Mouse (Mus musculus): ENCODE measurements around the gene Stard9. TPM values are rescaled to one million over a fixed set of nuclear protein-coding genes. Genes with fewer than 3 reads are reported as not detected.
A peak's percentile ranks its signal among the peaks of the same experiment; 100 is the strongest.

Stard9 gene
- polyA plus RNA-seq, 1 experiment from 2014 or later = 4.2 TPM

- WGBS = 73% methylated on average over 4 of the region's 4 CpGs
- no peak for DNase-seq (ENCODE audit: low spot score)
- Histone ChIP-seq H3K4me2 (ENCODE audit: low read depth) (no peak overlapping the region), H3K4me1 (ENCODE audit: control insufficient read depth, insufficient read depth, low read length) (peaks cover 2% of the 10 kb centered on the region; the same call in 1 of the 2 replicates), H3K27ac (ENCODE audit: low read depth, low read length) (no peak overlapping the region), H3K4me3 (ENCODE audit: low read depth, low read length) (no peak overlapping the region), H3K9me3 (ENCODE audit: control insufficient read depth, low read length) (no peaks in the 10 kb centered on the region), H3K9ac (ENCODE audit: low read length) (no peak overlapping the region), H3K36me3 (ENCODE audit: control insufficient read depth, insufficient read depth, low read length) (peaks cover 22% of the 10 kb centered on the region), H3K27me3 (ENCODE audit: control insufficient read depth, insufficient read depth, low read length) (no peaks in the 10 kb centered on the region)
- no peak for ATAC-seq (ENCODE audit: insufficient read depth, low FRiP score, low TSS enrichment)
These were observed 94.7 kb downstream of the Stard9 start for GRCm38 (mm10) chr2:120723621-120724020.

GRCm38 (mm10) chr2:120724176-120724575, 95.3 kb downstream of the Stard9 start:
- no peak for ATAC-seq (ENCODE audit: insufficient read depth, low FRiP score, low TSS enrichment)
- Histone ChIP-seq H3K4me2 (ENCODE audit: low read depth) (no peak overlapping the region), H3K9me3 (ENCODE audit: control insufficient read depth, low read length) (no peaks in the 10 kb centered on the region), H3K4me1 (ENCODE audit: control insufficient read depth, insufficient read depth, low read length) (peaks cover 5% of the 10 kb centered on the region), H3K4me3 (ENCODE audit: low read depth, low read length) (no peak overlapping the region), H3K27ac (ENCODE audit: low read depth, low read length) (no peak overlapping the region), H3K27me3 (ENCODE audit: control insufficient read depth, insufficient read depth, low read length) (no peaks in the 10 kb centered on the region), H3K36me3 (ENCODE audit: control insufficient read depth, insufficient read depth, low read length) (peaks cover 22% of the 10 kb centered on the region), H3K9ac (ENCODE audit: low read length) (no peak overlapping the region)
- DNase-seq (ENCODE audit: low spot score) = no peak
- 85% methylated on average over 6 of the region's 6 CpGs for WGBS

DNA sequence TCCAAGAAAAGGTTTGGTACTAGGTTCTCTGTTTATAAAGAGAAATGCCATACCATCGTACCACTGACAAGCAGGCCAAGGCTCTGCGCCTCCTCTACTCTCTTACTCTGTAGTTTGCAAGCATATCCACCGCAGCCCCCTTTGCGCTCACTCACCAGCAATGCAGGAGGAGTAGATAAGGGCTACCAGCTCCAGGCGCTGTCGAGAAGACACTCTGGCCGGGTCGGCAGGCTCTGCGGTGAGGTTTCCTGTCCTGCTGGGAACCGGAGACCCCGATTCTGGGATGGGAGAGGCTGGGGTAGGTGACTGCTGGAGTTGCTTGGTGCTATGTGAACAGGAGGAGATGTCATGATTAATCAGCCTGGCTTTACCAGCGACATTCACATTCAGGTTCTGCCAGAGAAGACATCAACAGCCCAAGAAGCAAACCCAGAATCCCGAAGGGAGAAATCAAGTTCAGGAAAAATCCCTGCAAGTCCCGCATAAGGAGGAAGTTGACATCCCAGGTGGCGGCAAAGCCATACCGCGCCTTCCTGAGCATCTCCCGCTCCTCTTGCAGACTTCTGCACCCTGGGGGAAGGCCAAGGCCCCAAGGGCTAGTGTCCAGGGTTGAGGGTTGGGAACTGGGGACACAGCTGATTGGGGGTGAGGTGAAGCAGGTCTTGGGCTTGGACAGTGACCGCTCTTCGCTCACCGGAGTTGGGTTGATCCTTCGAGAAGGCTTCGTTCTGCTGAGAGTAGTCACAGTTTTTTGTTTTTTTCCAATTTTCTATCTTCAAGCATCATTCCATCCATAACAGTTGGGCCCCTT, 101.1 kb downstream of the Stard9 start:
- WGBS = 9% methylated on average over 23 of the region's 23 CpGs
- Histone ChIP-seq H3K27ac (ENCODE audit: low read depth, low read length) (no peak overlapping the region; the same call in 1 of the 2 replicates), H3K4me3 (ENCODE audit: low read depth, low read length) (peak overlapping the region; percentile 98), H3K27me3 (ENCODE audit: control insufficient read depth, insufficient read depth, low read length) (no peaks in the 10 kb centered on the region), H3K9me3 (ENCODE audit: control insufficient read depth, low read length) (no peaks in the 10 kb centered on the region), H3K4me1 (ENCODE audit: control insufficient read depth, insufficient read depth, low read length) (peaks cover 20% of the 10 kb centered on the region), H3K4me2 (ENCODE audit: low read depth) (peak overlapping the region; percentile 98), H3K9ac (ENCODE audit: low read length) (peak overlapping the region; percentile 91), H3K36me3 (ENCODE audit: control insufficient read depth, insufficient read depth, low read length) (peaks cover 13% of the 10 kb centered on the region)
- DNase-seq (ENCODE audit: low spot score) (peak; percentile 24), ATAC-seq (ENCODE audit: insufficient read depth, low FRiP score, low TSS enrichment) (no peak)

- Histone ChIP-seq H3K9ac (ENCODE audit: low read length) (peak overlapping the region; percentile 91), H3K27me3 (ENCODE audit: control insufficient read depth, insufficient read depth, low read length) (no peaks in the 10 kb centered on the region), H3K36me3 (ENCODE audit: control insufficient read depth, insufficient read depth, low read length) (peaks cover 10% of the 10 kb centered on the region), H3K27ac (ENCODE audit: low read depth, low read length) (peak overlapping the region; percentile 78), H3K4me2 (ENCODE audit: low read depth) (peak overlapping the region; percentile 98), H3K4me1 (ENCODE audit: control insufficient read depth, insufficient read depth, low read length) (peaks cover 20% of the 10 kb centered on the region), H3K9me3 (ENCODE audit: control insufficient read depth, low read length) (no peaks in the 10 kb centered on the region), H3K4me3 (ENCODE audit: low read depth, low read length) (peak overlapping the region; percentile 98)
- ATAC-seq (ENCODE audit: insufficient read depth, low FRiP score, low TSS enrichment) = peak; percentile 48
- peak; percentile 14 for DNase-seq (ENCODE audit: low spot score)
- WGBS = under 1% methylated on average over 49 of the region's 50 CpGs
These were observed 101.8 kb downstream of the Stard9 start for GRCm38 (mm10) chr2:120730639-120731166.

DNA sequence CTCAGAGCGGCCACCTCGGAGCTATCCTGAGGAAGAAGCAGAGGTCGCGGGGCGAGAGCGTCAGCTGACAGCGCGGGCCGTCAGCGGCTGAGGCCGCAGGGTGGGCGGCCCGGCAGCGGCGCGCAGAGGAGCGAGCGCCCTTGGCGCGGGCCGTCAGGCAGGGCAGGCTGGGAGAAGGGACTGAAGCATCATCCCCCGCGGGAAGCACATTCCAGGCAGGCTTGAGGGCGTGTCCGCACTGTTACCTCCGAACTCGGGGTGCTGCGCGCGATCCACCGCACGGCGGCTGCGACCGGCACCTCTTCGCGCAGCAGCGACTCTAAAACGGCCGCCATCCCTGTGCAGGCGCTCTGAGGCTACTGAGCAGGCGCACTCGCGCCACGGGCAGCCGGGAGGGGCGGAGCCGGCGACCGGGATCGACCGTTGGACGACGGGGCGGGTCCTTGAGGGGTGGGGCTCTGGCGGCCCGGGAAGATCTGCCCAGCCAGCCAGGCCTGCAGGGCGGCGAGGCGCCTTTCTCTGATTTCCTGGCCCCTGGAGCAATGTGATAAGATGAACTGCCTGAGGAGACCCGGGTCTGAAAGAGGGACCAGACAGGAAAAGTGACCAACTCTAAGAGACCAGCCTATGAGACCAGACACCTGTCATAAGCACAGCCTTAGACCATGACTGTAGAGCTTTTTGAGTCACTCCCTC, 102.4 kb downstream of the Stard9 start:
- Histone ChIP-seq H3K9me3 (ENCODE audit: control insufficient read depth, low read length) (no peaks in the 10 kb centered on the region), H3K9ac (ENCODE audit: low read length) (peak overlapping the region; percentile 91), H3K4me1 (ENCODE audit: control insufficient read depth, insufficient read depth, low read length) (peaks cover 20% of the 10 kb centered on the region), H3K4me2 (ENCODE audit: low read depth) (peak overlapping the region; percentile 98), H3K4me3 (ENCODE audit: low read depth, low read length) (peak overlapping the region; percentile 98), H3K27me3 (ENCODE audit: control insufficient read depth, insufficient read depth, low read length) (no peaks in the 10 kb centered on the region), H3K36me3 (ENCODE audit: control insufficient read depth, insufficient read depth, low read length) (peaks cover 7% of the 10 kb centered on the region), H3K27ac (ENCODE audit: low read depth, low read length) (peak overlapping the region; percentile 78)
- DNase-seq (ENCODE audit: low spot score) (peak; percentile 95), ATAC-seq (ENCODE audit: insufficient read depth, low FRiP score, low TSS enrichment) (peak; percentile 94)
- under 1% methylated on average over 61 of the region's 61 CpGs for WGBS

GRCm38 (mm10) chr2:120731877-120732530, 103.1 kb downstream of the Stard9 start:
- Histone ChIP-seq H3K27me3 (ENCODE audit: control insufficient read depth, insufficient read depth, low read length) (no peaks in the 10 kb centered on the region), H3K4me2 (ENCODE audit: low read depth) (peak overlapping the region; percentile 98), H3K9me3 (ENCODE audit: control insufficient read depth, low read length) (no peaks in the 10 kb centered on the region), H3K27ac (ENCODE audit: low read depth, low read length) (peak overlapping the region; percentile 78; the same call in 1 of the 2 replicates), H3K9ac (ENCODE audit: low read length) (peak overlapping the region; percentile 91), H3K36me3 (ENCODE audit: control insufficient read depth, insufficient read depth, low read length) (peaks cover 2% of the 10 kb centered on the region), H3K4me3 (ENCODE audit: low read depth, low read length) (peak overlapping the region; percentile 98), H3K4me1 (ENCODE audit: control insufficient read depth, insufficient read depth, low read length) (peaks cover 20% of the 10 kb centered on the region)
- WGBS = 37% methylated on average over 7 of the region's 7 CpGs
- ATAC-seq (ENCODE audit: insufficient read depth, low FRiP score, low TSS enrichment) = no peak
- DNase-seq (ENCODE audit: low spot score) = no peak

GRCm38 (mm10) chr2:120745496-120745895, 116.6 kb downstream of the Stard9 start:
- no peak overlapping the region for H3K9ac ChIP-seq (ENCODE audit: low read length)
- no peak overlapping the region for H3K4me3 ChIP-seq (ENCODE audit: low read depth, low read length)
- H3K27ac ChIP-seq (ENCODE audit: low read depth, low read length) = no peak overlapping the region
- H3K4me1 ChIP-seq (ENCODE audit: control insufficient read depth, insufficient read depth, low read length) = no peaks in the 10 kb centered on the region
- H3K36me3 ChIP-seq (ENCODE audit: control insufficient read depth, insufficient read depth, low read length) = peaks cover 8% of the 10 kb centered on the region; the same call in 1 of the 2 replicates
- no peak overlapping the region for H3K4me2 ChIP-seq (ENCODE audit: low read depth)
- no peaks in the 10 kb centered on the region for H3K27me3 ChIP-seq (ENCODE audit: control insufficient read depth, insufficient read depth, low read length)
- no peaks in the 10 kb centered on the region for H3K9me3 ChIP-seq (ENCODE audit: control insufficient read depth, low read length)
- whole genome bisulfite sequencing = 93% methylated on average over 1 of the region's 1 CpGs
- ATAC-seq (ENCODE audit: insufficient read depth, low FRiP score, low TSS enrichment) (no peak), DNase-seq (ENCODE audit: low spot score) (no peak)

- H3K9me3 ChIP-seq (ENCODE audit: control insufficient read depth, low read length) = no peaks in the 10 kb centered on the region
- H3K36me3 ChIP-seq (ENCODE audit: control insufficient read depth, insufficient read depth, low read length) = peaks cover 8% of the 10 kb centered on the region; the same call in 1 of the 2 replicates
- ATAC-seq (ENCODE audit: insufficient read depth, low FRiP score, low TSS enrichment) (no peak), DNase-seq (ENCODE audit: low spot score) (no peak)
- no peak overlapping the region for H3K4me3 ChIP-seq (ENCODE audit: low read depth, low read length)
- H3K4me1 ChIP-seq (ENCODE audit: control insufficient read depth, insufficient read depth, low read length) = no peaks in the 10 kb centered on the region
- no peak overlapping the region for H3K27ac ChIP-seq (ENCODE audit: low read depth, low read length)
- WGBS = 98% methylated on average over 2 of the region's 2 CpGs
- no peak overlapping the region for H3K9ac ChIP-seq (ENCODE audit: low read length)
- H3K4me2 ChIP-seq (ENCODE audit: low read depth) = no peak overlapping the region
- no peaks in the 10 kb centered on the region for H3K27me3 ChIP-seq (ENCODE audit: control insufficient read depth, insufficient read depth, low read length)
These were observed 119.1 kb downstream of the Stard9 start for GRCm38 (mm10) chr2:120748041-120748440.
